Comparison of ENCODE assay signal across 8 mouse cellular contexts in the genomic region with DNA sequence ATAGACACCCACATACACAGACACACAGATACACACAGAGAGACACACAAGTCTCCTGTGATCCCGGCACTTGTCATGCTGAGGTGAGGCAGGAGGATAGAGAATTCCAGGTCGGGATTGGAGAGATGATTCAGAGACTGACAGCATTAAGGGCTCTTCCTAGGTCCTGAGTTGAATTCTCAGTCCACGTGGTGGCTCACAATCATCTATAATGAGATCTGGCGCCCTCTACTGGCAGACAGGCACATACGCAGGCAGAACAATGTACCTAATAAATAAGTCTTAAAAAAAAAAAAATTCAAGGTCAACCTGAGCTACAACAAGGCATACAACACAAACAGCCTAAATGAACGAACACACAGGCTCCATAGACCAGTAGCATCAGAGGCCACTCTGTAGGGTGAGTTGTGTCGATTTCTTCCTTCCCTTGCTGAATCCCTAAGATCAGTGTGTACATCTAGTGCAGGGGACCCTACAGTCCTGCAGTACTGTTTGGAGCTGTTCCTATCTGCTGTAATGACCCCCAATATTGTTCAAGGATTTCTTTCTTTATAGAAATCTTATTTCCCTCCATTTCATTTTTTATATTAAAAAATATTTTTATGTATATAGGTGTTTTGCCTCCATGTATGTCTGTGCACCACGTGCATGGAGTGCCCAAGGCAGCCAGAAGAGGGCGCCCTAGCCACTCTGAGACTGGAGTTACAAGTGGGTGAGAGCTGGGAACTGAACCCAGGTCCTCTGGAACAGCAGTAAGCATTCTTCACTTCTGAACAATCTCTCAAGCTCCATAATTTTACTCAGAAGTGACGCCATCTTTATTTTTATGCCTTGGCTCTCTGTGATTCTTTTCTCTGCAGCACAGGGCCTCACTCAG. TPM values are rescaled to one million over a fixed set of nuclear protein-coding genes. Genes with fewer than 3 reads are reported as not detected.
DNase-seq lines count a peak whose midpoint lies in the region; ATAC-seq and TF ChIP-seq lines count a peak whose summit lies in the region.

No protein-coding gene starts in this region.

- H3K9me3 ChIP-seq in ES-E14 (ENCODE audit: control insufficient read depth, insufficient read depth, low read depth, low read length), result no peaks in the 10 kb centered on the region
- H3K9me3 ChIP-seq in forebrain, embryonic 14.5 days (replicated peaks; ENCODE audit: control insufficient read depth, low read length), result no peaks in the 10 kb centered on the region

- H3K9ac ChIP-seq in ES-E14 (ENCODE audit: insufficient read depth, low read depth, low read length, poor library complexity, severe bottlenecking), result peak overlapping the region; percentile 57; the same call in 1 of the 2 replicates
- H3K9ac ChIP-seq in forebrain, embryonic 14.5 days (ENCODE audit: low read length), result no peak overlapping the region

- no peak overlapping the region for H3K27ac ChIP-seq in layer of hippocampus, adult 2 months
- no peak overlapping the region for H3K27ac ChIP-seq in ES-E14 (ENCODE audit: insufficient read depth, low read depth, low read length, poor library complexity, severe bottlenecking)
- no peak overlapping the region for H3K27ac ChIP-seq in forebrain, embryonic 14.5 days (ENCODE audit: low read depth, low read length)

- 34% methylated on average over 10 of the region's 10 CpGs for WGBS in forebrain, embryonic 14.5 days

- no peak overlapping the region for H3K4me3 ChIP-seq in layer of hippocampus, adult 2 months
- H3K4me3 ChIP-seq in ES-E14 (ENCODE audit: insufficient read depth in 1 of 2, low read depth in 1 of 2, low read length in 2 of 2, poor library complexity in 1 of 2, severe bottlenecking in 1 of 2), result peak overlapping the region in 1 of 2 experiments; percentile 25; a peak in 1 of 4 replicates
- no peak overlapping the region for H3K4me3 ChIP-seq in forebrain, embryonic 14.5 days (ENCODE audit: low read depth, low read length)

- peaks cover 0 to 2% of the 10 kb centered on the region in 2 experiments; a peak in 1 of 4 replicates for H3K4me1 ChIP-seq in ES-E14 (ENCODE audit: control insufficient read depth in 2 of 2, insufficient read depth in 2 of 2, low read length in 2 of 2, poor library complexity in 1 of 2)
- H3K4me1 ChIP-seq in forebrain, embryonic 14.5 days (ENCODE audit: control insufficient read depth, insufficient read depth, low read length), result no peaks in the 10 kb centered on the region

- ATAC-seq in forebrain, embryonic 14.5 days, result peak; percentile 58; the same call in 1 of the 2 replicates
- peak; percentile 78 for ATAC-seq in monocyte, adult 5-6 weeks (replicated peaks; ENCODE audit: insufficient number of reproducible peaks, low FRiP score, low TSS enrichment, poor library complexity, severe bottlenecking)

- in situ Hi-C loops in ES-E14 (cut with MboI; ENCODE audit: low sequenced_read_pairs in 2 of 2, unreplicated experiment in 2 of 2), result no loop called here

- H3K4me2 ChIP-seq in forebrain, embryonic 14.5 days (ENCODE audit: low read length), result no peak overlapping the region

- TF ChIP-seq CTCF in layer of hippocampus, adult 2 months (conservative IDR thresholded peaks at IDR 0.05), result peak; percentile 85

- peaks cover 2% of the 10 kb centered on the region; the same call in 1 of the 2 replicates for H3K36me3 ChIP-seq in ES-E14 (ENCODE audit: control insufficient read depth, insufficient read depth, low read length, poor library complexity, severe bottlenecking)
- no peaks in the 10 kb centered on the region for H3K36me3 ChIP-seq in forebrain, embryonic 14.5 days (ENCODE audit: control insufficient read depth, insufficient read depth, low read length)

- H3K27me3 ChIP-seq in forebrain, embryonic 14.5 days (replicated peaks; ENCODE audit: control insufficient read depth, insufficient read depth, low read length), result no peaks in the 10 kb centered on the region

- intact Hi-C loops in left cerebral cortex, postnatal 25 days (cut with DNase I), result loop anchor here (1.0 kb wide), 1 partner anchor 24 kb away; no protein-coding TSS in a partner anchor

- peak in 1 of 2 experiments; percentile 51 for DNase-seq in layer of hippocampus, adult 2 months (ENCODE audit: low spot score in 2 of 2)
- no peak for DNase-seq in layer of hippocampus, postnatal 36 days
- peak; percentile 91 for DNase-seq in ES-E14 (ENCODE audit: low read depth, low spot score)
- DNase-seq in c-Kit-positive CD71-positive TER-119-negative erythroid progenitor cells, embryonic 14.5 days (ENCODE audit: low read depth), result peak; percentile 79
- peak; percentile 92 for DNase-seq in forebrain, embryonic 14.5 days (ENCODE audit: low spot score)
- DNase-seq in left cerebral cortex, postnatal 25 days (ENCODE audit: low spot score in 2 of 2), result peak; percentile 37 to 42
- peak; percentile 76 for DNase-seq in thymus, postnatal 0 days (ENCODE audit: low spot score)

TF ChIP-seq in ES-E14, 5 proteins besides CTCF, POLR2A, EP300 and RAD21:
- TF ChIP-seq ZNF384 (IDR thresholded peaks at IDR 0.05; ENCODE audit: low read depth, low read length), result peak; percentile 97
- no peak for TF ChIP-seq MAFK (IDR thresholded peaks at IDR 0.05; ENCODE audit: insufficient read depth, low read depth, low read length)
TF ChIP-seq in ES-E14: peak in this region for 1.

RNA-seq across cellular contexts. Expression of a gene that starts 8.1 kb away (rescaled TPM):
- 10 to 100 TPM; 20.7 to 22.5 TPM for total RNA-seq in layer of hippocampus, adult 2 months (2021)
- 10 to 100 TPM; 16.3 to 16.9 TPM for total RNA-seq in layer of hippocampus, postnatal 36 days (2021)
- total RNA-seq in ES-E14 (2012; rRNA removed), result 69.5 and 155 TPM in 2 replicates
- polyA plus RNA-seq in forebrain, embryonic 14.5 days (2014; fragmentation: Nextera tagmentation; extraction: Ambion mirVana), result 11.6 and 14.2 TPM in 2 replicates
- total RNA-seq in left cerebral cortex, postnatal 25 days (2021), result 10 to 100 TPM; 12.3 to 15.9 TPM
- 3,712 to 3,894 TPM (median 3,837 TPM) in 3 replicates for total RNA-seq in monocyte, adult 5-6 weeks (2017)
- polyA plus RNA-seq in thymus, postnatal 0 days (2015; fragmentation: Nextera tagmentation; extraction: Ambion mirVana), result 528 and 569 TPM in 2 replicates

RNA-seq across cellular contexts. Expression of a gene that starts 32.5 kb away (rescaled TPM):
- 10 to 100 TPM; 39.6 to 45.2 TPM for total RNA-seq in layer of hippocampus, adult 2 months (2021)
- total RNA-seq in layer of hippocampus, postnatal 36 days (2021), result 10 to 100 TPM; 39.6 to 42.9 TPM
- total RNA-seq in ES-E14 (2012; rRNA removed), result 5.6 and 8.9 TPM in 2 replicates
- 6.7 and 7.4 TPM in 2 replicates for polyA plus RNA-seq in forebrain, embryonic 14.5 days (2014; fragmentation: Nextera tagmentation; extraction: Ambion mirVana)
- total RNA-seq in left cerebral cortex, postnatal 25 days (2021), result 10 to 100 TPM; 28.4 to 32.2 TPM
- total RNA-seq in monocyte, adult 5-6 weeks (2017), result 10.9 to 15.5 TPM (median 15.1 TPM) in 3 replicates
- polyA plus RNA-seq in thymus, postnatal 0 days (2015; fragmentation: Nextera tagmentation; extraction: Ambion mirVana), result 14.5 and 20.9 TPM in 2 replicates

RNA-seq across cellular contexts. Expression of a gene that starts 35.8 kb away (rescaled TPM):
- 10 to 100 TPM; 55.6 to 59.5 TPM for total RNA-seq in layer of hippocampus, adult 2 months (2021)
- 10 to 100 TPM; 60.2 to 61.7 TPM for total RNA-seq in layer of hippocampus, postnatal 36 days (2021)
- 15.5 and 27.7 TPM in 2 replicates for total RNA-seq in ES-E14 (2012; rRNA removed)
- polyA plus RNA-seq in forebrain, embryonic 14.5 days (2014; fragmentation: Nextera tagmentation; extraction: Ambion mirVana), result 60.2 and 75.4 TPM in 2 replicates
- 10 to 100 TPM; 33.3 to 35.1 TPM for total RNA-seq in left cerebral cortex, postnatal 25 days (2021)
- 77.7 to 117 TPM (median 111 TPM) in 3 replicates for total RNA-seq in monocyte, adult 5-6 weeks (2017)
- polyA plus RNA-seq in thymus, postnatal 0 days (2015; fragmentation: Nextera tagmentation; extraction: Ambion mirVana), result 77.4 and 82.2 TPM in 2 replicates

RNA-seq across cellular contexts. Expression of a gene that starts 36.2 kb away (rescaled TPM):
- total RNA-seq in layer of hippocampus, adult 2 months (2021), result 100 to 1,000 TPM; 310 to 336 TPM
- 100 to 1,000 TPM; 327 to 330 TPM for total RNA-seq in layer of hippocampus, postnatal 36 days (2021)
- total RNA-seq in ES-E14 (2012; rRNA removed), result 4,706 and 5,724 TPM in 2 replicates
- 1,022 and 1,419 TPM in 2 replicates for polyA plus RNA-seq in forebrain, embryonic 14.5 days (2014; fragmentation: Nextera tagmentation; extraction: Ambion mirVana)
- 100 to 1,000 TPM; 296 to 299 TPM for total RNA-seq in left cerebral cortex, postnatal 25 days (2021)
- total RNA-seq in monocyte, adult 5-6 weeks (2017), result 765 to 894 TPM (median 817 TPM) in 3 replicates
- polyA plus RNA-seq in thymus, postnatal 0 days (2015; fragmentation: Nextera tagmentation; extraction: Ambion mirVana), result 2,265 and 2,338 TPM in 2 replicates

RNA-seq across cellular contexts. Expression of a gene that starts 36.4 kb away (rescaled TPM):
- 10 to 100 TPM; 84.3 to 92.5 TPM for total RNA-seq in layer of hippocampus, adult 2 months (2021)
- 10 to 100 TPM; 80.0 to 84.8 TPM for total RNA-seq in layer of hippocampus, postnatal 36 days (2021)
- 23.2 and 24.8 TPM in 2 replicates for total RNA-seq in ES-E14 (2012; rRNA removed)
- 41.6 and 50.4 TPM in 2 replicates for polyA plus RNA-seq in forebrain, embryonic 14.5 days (2014; fragmentation: Nextera tagmentation; extraction: Ambion mirVana)
- total RNA-seq in left cerebral cortex, postnatal 25 days (2021), result 10 to 100 TPM; 78.4 to 81.9 TPM
- 16.8 to 32.7 TPM (median 25.1 TPM) in 3 replicates for total RNA-seq in monocyte, adult 5-6 weeks (2017)
- polyA plus RNA-seq in thymus, postnatal 0 days (2015; fragmentation: Nextera tagmentation; extraction: Ambion mirVana), result 43.6 and 46.1 TPM in 2 replicates

Comparison
In these comparisons a context has a peak if more than half of its experiments do, and no peak if none do; other contexts are left out.
1. DNase-seq: peak in ES-E14 (single experiment), c-Kit-positive CD71-positive TER-119-negative erythroid progenitor cells, embryonic 14.5 days (single experiment), forebrain, embryonic 14.5 days (single experiment), left cerebral cortex, postnatal 25 days (2 of 2) and thymus, postnatal 0 days (single experiment); none in layer of hippocampus, postnatal 36 days (0 of 2).
2. RNA of a gene that starts 8.1 kb away (total RNA-seq): 3,712 to 3,894 TPM in monocyte, adult 5-6 weeks; 69.5 to 155 TPM in ES-E14, 20.7 to 22.5 TPM in layer of hippocampus, adult 2 months, 16.3 to 16.9 TPM in layer of hippocampus, postnatal 36 days and 12.3 to 15.9 TPM in left cerebral cortex, postnatal 25 days; every median in the first group is over 10 times any median in the second.